Mouse (Mus musculus) embryonic fibroblast, embryonic 13.5 days (primary cell): Measurements from ENCODE around the gene Bach2.

Experiments used
- CTCF ChIP-seq: IDR thresholded peaks from 2 replicates; pipeline ENCODE4 v1.5.1; 2011; ENCODE audit warnings: mild to moderate bottlenecking, control low read depth, low read length, moderate library complexity, borderline replicate concordance; ENCODE audit not compliant: insufficient read depth
- POLR2A ChIP-seq: IDR thresholded peaks from 2 replicates; pipeline ENCODE4 v1.6.1; 2011; ENCODE audit warnings: low read depth, mild to moderate bottlenecking, control low read depth, low read length, moderate library complexity

DNA sequence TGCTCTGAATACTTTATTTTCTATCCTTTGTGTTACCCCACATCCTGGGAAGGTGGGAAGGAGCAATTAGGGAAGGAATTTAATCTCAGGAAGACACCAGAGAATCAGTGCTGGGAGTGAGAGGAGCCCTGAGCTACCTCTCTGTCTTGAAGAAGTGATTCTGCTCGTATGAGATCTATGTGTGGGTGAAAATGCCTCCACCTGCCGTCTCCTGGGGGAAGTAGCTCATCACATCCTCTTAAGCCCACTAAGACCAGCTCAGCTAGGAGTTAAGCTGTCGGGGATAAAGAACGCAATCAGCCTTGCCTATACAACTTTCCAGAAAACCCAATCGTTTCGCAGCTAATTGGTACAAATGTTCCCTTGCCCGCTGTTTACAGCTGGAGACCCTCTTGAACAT is 174.5 kb downstream of the Bach2 start:
- TF ChIP-seq POLR2A (no peak), CTCF (no peak)
